Mouse (Mus musculus) testis, adult 2 months (tissue): ENCODE results near the gene Hbq1b. TPM values are rescaled to one million over a fixed set of nuclear protein-coding genes. Genes with fewer than 3 reads are reported as not detected.

Experiments
- H3K27ac ChIP-seq: fragments of 200-500 bp; 2 replicates; pipeline ENCODE4 v1.5.1; 2012; ENCODE audit warnings: low read depth, low read length; ENCODE audit not compliant: control insufficient read depth, insufficient read depth
- H3K27me3 ChIP-seq: fragments of 200-500 bp; 2 replicates; pipeline ENCODE4 v1.6.1; 2012; ENCODE audit warnings: mild to moderate bottlenecking, low read length, moderate library complexity; ENCODE audit not compliant: control insufficient read depth, insufficient read depth
- H3K36me3 ChIP-seq: fragments of 200-500 bp; 2 replicates; pipeline ENCODE4 v1.6.1; 2012; ENCODE audit warnings: mild to moderate bottlenecking, low read length; ENCODE audit not compliant: control insufficient read depth, insufficient read depth
- H3K4me1 ChIP-seq: fragments of 200-500 bp; 2 replicates; pipeline ENCODE4 v1.6.1; 2012; ENCODE audit warnings: low read length; ENCODE audit not compliant: control insufficient read depth, insufficient read depth
- H3K4me3 ChIP-seq: fragments of 200-500 bp; 2 replicates; pipeline ENCODE4 v1.5.1; 2012; ENCODE audit warnings: low read depth, mild to moderate bottlenecking, low read length, moderate library complexity, mixed read lengths; ENCODE audit not compliant: control insufficient read depth
- CTCF ChIP-seq: fragments of 200-500 bp; IDR thresholded peaks from 2 replicates; pipeline ENCODE4 v1.5.1; 2012; ENCODE audit warnings: low read depth, mild to moderate bottlenecking, inconsistent platforms, low read length, moderate library complexity; ENCODE audit not compliant: control insufficient read depth, insufficient read depth, insufficient replicate concordance
- POLR2A ChIP-seq: fragments of 200-500 bp; IDR thresholded peaks from 2 replicates; pipeline ENCODE4 v1.6.1; 2012; ENCODE audit warnings: low read depth, mild to moderate bottlenecking, inconsistent platforms, low read length, moderate library complexity; ENCODE audit not compliant: control insufficient read depth
- polyA plus RNA-seq: library from polyadenylated mRNA; depleted of rRNA; stranded (reverse); fragments of >200 nt; gene quantifications from 2 replicates; pipeline ENCODE4 v1.2.3, GENCODE M21; 2012; rRNA removed

Gene Hbq1b
- polyA plus RNA-seq, 1 experiment = not detected

GRCm38 (mm10) chr11:32333235-32333634 lies 46.5 kb downstream of the Hbq1b start:
- Histone ChIP-seq H3K27me3 (no peaks in the 10 kb centered on the region), H3K4me3 (no peak overlapping the region), H3K4me1 (no peaks in the 10 kb centered on the region), H3K27ac (no peak overlapping the region), H3K36me3 (no peaks in the 10 kb centered on the region)
- no peak for TF ChIP-seq CTCF
- TF ChIP-seq POLR2A = no peak

- Histone ChIP-seq H3K27ac (no peak overlapping the region), H3K36me3 (no peaks in the 10 kb centered on the region), H3K4me1 (peaks cover 2% of the 10 kb centered on the region; the same call in 1 of the 2 replicates), H3K27me3 (no peaks in the 10 kb centered on the region), H3K4me3 (no peak overlapping the region)
- no peak for TF ChIP-seq POLR2A
- no peak for TF ChIP-seq CTCF
Observed at GRCm38 (mm10) chr11:32336435-32336907, 49.7 kb downstream of the Hbq1b start.

Other genes with a start within 250 kb of the Hbq1b start
- gene Il9r, start 86.7 kb upstream of the Hbq1b start, polyA plus RNA-seq = 1.6 and 2.1 TPM in 2 replicates
- 38.8 and 39.6 TPM in 2 replicates for gene Snrnp25, start 81.5 kb upstream of the Hbq1b start, polyA plus RNA-seq
- 6.8 and 9.5 TPM in 2 replicates for gene Rhbdf1, start 64.7 kb upstream of the Hbq1b start, polyA plus RNA-seq
- gene Mpg, start 60.5 kb upstream of the Hbq1b start, polyA plus RNA-seq = 16.3 and 16.4 TPM in 2 replicates
- gene Nprl3, start 19.3 kb upstream of the Hbq1b start, polyA plus RNA-seq = 61.4 and 62.8 TPM in 2 replicates
- not detected in 2 replicates for gene Hba-x, start 10.6 kb upstream of the Hbq1b start, polyA plus RNA-seq
- 39.8 and 41.7 TPM in 2 replicates for gene Hba-a1, start 3.5 kb upstream of the Hbq1b start, polyA plus RNA-seq
- gene Hba-a2, start 9.5 kb downstream of the Hbq1b start, polyA plus RNA-seq = 88.0 and 93.8 TPM in 2 replicates
- not detected in 2 replicates for gene Hbq1a, start 13.1 kb downstream of the Hbq1b start, polyA plus RNA-seq
- gene Sh3pxd2b, start 60.9 kb downstream of the Hbq1b start, polyA plus RNA-seq = 0.37 and 0.48 TPM in 2 replicates
- gene Ubtd2, start 168.4 kb downstream of the Hbq1b start, polyA plus RNA-seq = 109 and 120 TPM in 2 replicates
- 180 and 217 TPM in 2 replicates for gene Efcab9, start 245.1 kb downstream of the Hbq1b start, polyA plus RNA-seq
- 36.7 and 38.3 TPM in 2 replicates for gene Stk10, start 246.3 kb downstream of the Hbq1b start, polyA plus RNA-seq